Mouse (Mus musculus): ENCODE results near the gene Arid1b. TPM values are rescaled to one million over a fixed set of nuclear protein-coding genes. Genes with fewer than 3 reads are reported as not detected.

The Arid1b gene
- polyA plus RNA-seq, 1 experiment from 2014 or later, result 7.2 TPM

GRCm38 (mm10) chr17:5179925-5180525 lies 185.9 kb downstream of the Arid1b start:
- no peak overlapping the region for H3K27ac ChIP-seq (ENCODE audit: low read length)
- 88% methylated on average over 4 of the region's 4 CpGs for WGBS

GRCm38 (mm10) chr17:5180925-5181324 lies 186.8 kb downstream of the Arid1b start:
- H3K27me3 ChIP-seq (replicated peaks; ENCODE audit: insufficient read depth, low read length), result no peaks in the 10 kb centered on the region
- H3K4me3 ChIP-seq (ENCODE audit: low read depth, low read length), result no peak overlapping the region
- no peak for DNase-seq (ENCODE audit: low spot score)
- H3K4me2 ChIP-seq (replicated peaks; ENCODE audit: low read depth, low read length), result no peak overlapping the region
- no peak overlapping the region for H3K9ac ChIP-seq (replicated peaks; ENCODE audit: low read depth)
- H3K4me1 ChIP-seq (ENCODE audit: insufficient read depth, low read depth, low read length), result no peaks in the 10 kb centered on the region; the same call in 1 of the 2 replicates
- no peak overlapping the region for H3K27ac ChIP-seq (ENCODE audit: low read length)
- no peak for ATAC-seq
- no peaks in the 10 kb centered on the region for H3K36me3 ChIP-seq (ENCODE audit: insufficient read depth, low read length)
- no peak for TF ChIP-seq EP300 (IDR thresholded peaks at IDR 0.05)
- no peak for TF ChIP-seq CTCF (IDR thresholded peaks at IDR 0.05)
- no peaks in the 10 kb centered on the region for H3K9me3 ChIP-seq (ENCODE audit: low read length)
- WGBS, result 49% methylated on average over 6 of the region's 6 CpGs

More at GRCm38 (mm10) chr17:5179925-5180525, 185.9 kb downstream of the Arid1b start:
- no peak for TF ChIP-seq CTCF (IDR thresholded peaks at IDR 0.05)
- no peak for TF ChIP-seq EP300 (IDR thresholded peaks at IDR 0.05)
- no peaks in the 10 kb centered on the region for H3K27me3 ChIP-seq (replicated peaks; ENCODE audit: insufficient read depth, low read length)
- no peak overlapping the region for H3K4me3 ChIP-seq (ENCODE audit: low read depth, low read length)
- H3K36me3 ChIP-seq (ENCODE audit: insufficient read depth, low read length), result no peaks in the 10 kb centered on the region
- no peak overlapping the region for H3K4me2 ChIP-seq (replicated peaks; ENCODE audit: low read depth, low read length)
- ATAC-seq (peak; percentile 38), DNase-seq (ENCODE audit: low spot score) (peak; percentile 12)
- H3K9me3 ChIP-seq (ENCODE audit: low read length), result no peaks in the 10 kb centered on the region
- H3K9ac ChIP-seq (replicated peaks; ENCODE audit: low read depth), result no peak overlapping the region
- no peaks in the 10 kb centered on the region; the same call in 1 of the 2 replicates for H3K4me1 ChIP-seq (ENCODE audit: insufficient read depth, low read depth, low read length)

- 66% methylated on average over 4 of the region's 4 CpGs for whole genome bisulfite sequencing
- Histone ChIP-seq H3K27ac (ENCODE audit: low read length) (no peak overlapping the region), H3K36me3 (ENCODE audit: insufficient read depth, low read length) (no peaks in the 10 kb centered on the region), H3K4me1 (ENCODE audit: insufficient read depth, low read depth, low read length) (no peaks in the 10 kb centered on the region; the same call in 1 of the 2 replicates), H3K4me3 (ENCODE audit: low read depth, low read length) (no peak overlapping the region), H3K4me2 (replicated peaks; ENCODE audit: low read depth, low read length) (no peak overlapping the region), H3K9ac (replicated peaks; ENCODE audit: low read depth) (no peak overlapping the region), H3K27me3 (replicated peaks; ENCODE audit: insufficient read depth, low read length) (no peaks in the 10 kb centered on the region), H3K9me3 (ENCODE audit: low read length) (no peaks in the 10 kb centered on the region)
- DNase-seq (ENCODE audit: low spot score) (no peak), ATAC-seq (no peak)
- TF ChIP-seq EP300 (IDR thresholded peaks at IDR 0.05) (no peak), CTCF (IDR thresholded peaks at IDR 0.05) (no peak)
Observed at GRCm38 (mm10) chr17:5182493-5182892, 188.4 kb downstream of the Arid1b start.

- Histone ChIP-seq H3K27ac (ENCODE audit: low read length) (no peak overlapping the region), H3K9ac (replicated peaks; ENCODE audit: low read depth) (no peak overlapping the region), H3K4me2 (replicated peaks; ENCODE audit: low read depth, low read length) (no peak overlapping the region), H3K9me3 (ENCODE audit: low read length) (no peaks in the 10 kb centered on the region), H3K4me1 (ENCODE audit: insufficient read depth, low read depth, low read length) (peaks cover 3% of the 10 kb centered on the region; the same call in 1 of the 2 replicates), H3K36me3 (ENCODE audit: insufficient read depth, low read length) (no peaks in the 10 kb centered on the region), H3K27me3 (replicated peaks; ENCODE audit: insufficient read depth, low read length) (no peaks in the 10 kb centered on the region), H3K4me3 (ENCODE audit: low read depth, low read length) (no peak overlapping the region)
- no peak for DNase-seq (ENCODE audit: low spot score)
- WGBS, result 77% methylated on average over 4 of the region's 4 CpGs
- ATAC-seq, result no peak
- no peak for TF ChIP-seq EP300 (IDR thresholded peaks at IDR 0.05)
- TF ChIP-seq CTCF (IDR thresholded peaks at IDR 0.05), result no peak
Observed at GRCm38 (mm10) chr17:5185501-5185900, 191.4 kb downstream of the Arid1b start.

GRCm38 (mm10) chr17:5187546-5187945 lies 193.4 kb downstream of the Arid1b start:
- Histone ChIP-seq H3K4me2 (replicated peaks; ENCODE audit: low read depth, low read length) (no peak overlapping the region), H3K9ac (replicated peaks; ENCODE audit: low read depth) (no peak overlapping the region)
- DNase-seq (ENCODE audit: low spot score), result peak; percentile 44

GRCm38 (mm10) chr17:5188400-5188799 lies 194.3 kb downstream of the Arid1b start:
- DNase-seq (ENCODE audit: low spot score) (no peak), ATAC-seq (no peak)
- Histone ChIP-seq H3K9ac (replicated peaks; ENCODE audit: low read depth) (no peak overlapping the region), H3K4me2 (replicated peaks; ENCODE audit: low read depth, low read length) (no peak overlapping the region), H3K27me3 (replicated peaks; ENCODE audit: insufficient read depth, low read length) (no peaks in the 10 kb centered on the region), H3K36me3 (ENCODE audit: insufficient read depth, low read length) (no peaks in the 10 kb centered on the region), H3K4me3 (ENCODE audit: low read depth, low read length) (no peak overlapping the region), H3K4me1 (ENCODE audit: insufficient read depth, low read depth, low read length) (peaks cover 8% of the 10 kb centered on the region; the same call in 1 of the 2 replicates), H3K9me3 (ENCODE audit: low read length) (no peaks in the 10 kb centered on the region), H3K27ac (ENCODE audit: low read length) (no peak overlapping the region)
- no peak for TF ChIP-seq EP300 (IDR thresholded peaks at IDR 0.05)
- TF ChIP-seq CTCF (IDR thresholded peaks at IDR 0.05), result no peak
- 74% methylated on average over 7 of the region's 7 CpGs for WGBS

More at GRCm38 (mm10) chr17:5187546-5187945, 193.4 kb downstream of the Arid1b start:
- Histone ChIP-seq H3K36me3 (ENCODE audit: insufficient read depth, low read length) (no peaks in the 10 kb centered on the region), H3K4me1 (ENCODE audit: insufficient read depth, low read depth, low read length) (peaks cover 7% of the 10 kb centered on the region; the same call in 1 of the 2 replicates), H3K4me3 (ENCODE audit: low read depth, low read length) (no peak overlapping the region), H3K27ac (ENCODE audit: low read length) (no peak overlapping the region), H3K9me3 (ENCODE audit: low read length) (no peaks in the 10 kb centered on the region), H3K27me3 (replicated peaks; ENCODE audit: insufficient read depth, low read length) (no peaks in the 10 kb centered on the region)
- 82% methylated on average over 2 of the region's 2 CpGs for WGBS
- ATAC-seq, result no peak
- TF ChIP-seq CTCF (IDR thresholded peaks at IDR 0.05), result peak; percentile 53
- no peak for TF ChIP-seq EP300 (IDR thresholded peaks at IDR 0.05)

All from lung, postnatal 0 days (tissue).